Mouse (Mus musculus): ENCODE data around the gene Olfr313.

DNA sequence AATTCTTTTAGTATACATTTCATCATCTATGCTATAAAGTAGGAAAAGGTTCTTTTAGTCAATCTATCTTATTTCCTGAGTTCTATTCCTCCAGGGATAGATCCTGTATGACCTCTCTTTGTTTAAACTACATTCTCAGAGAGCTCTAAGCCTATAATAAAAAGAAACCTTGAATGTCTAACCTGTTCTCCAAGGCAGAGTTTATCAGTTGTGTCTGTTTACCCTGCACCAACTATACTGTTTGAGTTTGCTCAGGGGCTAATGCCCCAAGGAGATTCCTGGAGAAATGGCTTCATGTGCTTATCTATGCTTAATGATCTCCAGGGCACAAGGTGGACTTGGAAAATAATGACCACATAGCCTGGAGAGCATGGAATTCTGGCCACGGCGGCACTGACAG is 10.4 kb upstream of the Olfr313 start:
- TF ChIP-seq GATA1 (IDR thresholded peaks at IDR 0.05; ENCODE audit: borderline replicate concordance, low read length) (no peak), FLI1 (IDR thresholded peaks at IDR 0.05; ENCODE audit: low read length) (no peak)
